Mouse (Mus musculus) stomach, postnatal 0 days (tissue): Measurements from ENCODE around the gene Stoml1.
A peak's percentile ranks its signal among the peaks of the same experiment; 100 is the strongest.

Source experiments
- CTCF ChIP-seq: IDR thresholded peaks from 2 replicates; pipeline ENCODE4 v1.5.1; 2016; ENCODE audit warnings: antibody characterized with exemption, low read depth, mild to moderate bottlenecking, moderate library complexity
- EP300 ChIP-seq: optimal IDR thresholded peaks from 2 replicates; pipeline ENCODE3; 2016; ENCODE audit warnings: antibody characterized with exemption

GRCm38 (mm10) chr9:58268384-58269313 is 15.7 kb downstream of the Stoml1 start:
- TF ChIP-seq CTCF (peak; percentile 84), EP300 (no peak)
